Mouse (Mus musculus): ENCODE measurements at regions not wholly inside any gene's neighbourhood (a gene's known extent, or its start where the extent isn't known, plus 50 kb on each side); places are given as distances from the start of the nearest gene placed in this dataset.

DNA sequence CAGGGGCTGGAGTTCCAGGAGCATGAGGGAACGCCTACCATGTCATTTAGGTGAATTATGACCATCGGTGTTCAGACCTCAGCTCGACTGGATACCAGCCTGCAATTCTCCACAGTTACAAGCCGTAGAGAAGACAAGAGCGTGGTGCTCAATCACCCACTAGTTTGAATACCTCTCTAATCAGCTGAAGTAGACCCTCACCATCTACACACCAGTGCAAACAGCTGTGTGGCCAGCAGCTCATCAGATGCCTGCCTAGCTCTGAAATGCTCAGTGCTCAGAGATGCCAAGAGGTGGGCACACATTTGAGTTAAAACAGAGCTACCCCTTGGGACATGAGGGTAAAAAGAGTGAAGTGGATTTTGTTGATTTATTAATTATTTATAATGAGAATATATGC lies 660.2 kb downstream of the Magi1 start:
- DNase-seq, result no peak

DNA sequence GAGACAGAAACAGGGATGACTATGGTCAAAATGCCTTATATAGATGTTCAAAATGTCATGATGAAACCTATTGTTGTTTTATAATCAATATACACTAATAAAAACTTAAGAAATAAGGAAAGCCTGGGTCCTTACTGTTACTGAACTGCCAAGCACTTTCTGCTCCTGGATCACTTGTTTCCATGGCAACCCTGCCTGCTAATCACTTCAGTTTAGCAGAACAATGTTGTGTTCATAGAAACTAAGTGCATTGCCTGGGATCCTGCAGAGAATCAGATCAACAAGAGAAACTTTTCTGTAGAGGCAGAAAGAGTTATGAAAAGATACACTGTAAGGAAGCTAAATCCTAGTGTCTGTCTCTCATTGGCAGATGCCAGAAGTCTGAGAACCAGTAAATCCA lies 666.8 kb downstream of the Magi1 start:
- no peak for DNase-seq

DNA sequence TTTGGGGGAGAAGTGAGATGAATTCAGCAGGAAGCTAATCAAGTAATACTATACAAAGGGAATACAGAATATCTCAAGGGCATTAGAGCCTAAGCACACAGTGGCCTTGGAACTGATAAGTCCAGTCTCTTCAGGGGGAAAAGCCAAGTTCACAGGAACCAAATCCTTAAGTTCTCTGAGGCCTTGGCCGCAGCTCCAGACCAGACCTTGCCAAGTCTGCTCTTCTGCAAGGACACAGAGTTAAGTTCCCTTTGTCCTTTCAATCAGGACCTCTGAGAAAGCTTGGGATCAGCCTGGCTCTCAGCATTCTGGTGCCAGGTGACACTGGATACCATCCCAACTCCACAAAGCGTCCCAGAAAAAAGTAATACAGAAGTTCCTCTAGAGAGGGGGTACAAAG lies 657.1 kb upstream of the Adamts9 start:
- no peak for DNase-seq

DNA sequence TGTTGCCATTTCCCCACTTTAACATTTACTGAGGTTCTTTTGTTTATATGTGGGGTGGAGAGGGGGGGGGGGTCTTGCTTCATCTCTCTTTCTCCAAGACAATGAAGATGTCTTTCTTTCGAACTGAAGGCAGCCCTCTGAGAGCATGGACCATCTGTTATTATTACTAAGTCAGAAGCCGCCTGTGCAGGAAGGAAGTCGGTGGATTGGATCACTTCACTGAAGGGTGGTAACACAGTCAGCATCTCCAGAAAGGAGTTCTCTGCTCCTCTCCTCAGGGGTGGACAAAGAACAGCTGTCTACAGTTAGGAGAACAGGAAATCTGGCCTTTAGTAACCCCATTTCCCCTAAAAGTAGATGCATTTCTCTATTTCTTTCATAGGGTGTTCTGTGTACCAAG lies 656.1 kb upstream of the Adamts9 start:
- DNase-seq, result no peak

DNA sequence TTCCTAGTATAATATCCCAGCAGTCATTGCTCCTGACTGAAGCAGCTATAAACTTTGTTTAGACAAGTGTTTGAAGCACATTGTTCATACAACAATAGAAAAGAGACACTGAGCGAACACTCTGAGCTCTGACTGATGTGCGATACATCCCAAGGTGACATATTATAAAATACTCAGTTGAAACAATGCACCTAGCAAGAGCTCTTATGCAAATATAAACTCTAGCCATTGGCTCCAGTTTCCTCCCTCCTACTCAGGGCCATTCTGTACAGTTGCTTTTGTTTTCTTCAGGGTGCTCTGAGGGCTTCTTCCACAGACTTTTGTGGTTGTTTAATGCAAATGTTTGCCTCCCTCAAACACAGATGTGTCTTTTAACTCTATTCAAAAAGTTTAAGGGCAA lies 646.6 kb upstream of the Adamts9 start:
- no peak for DNase-seq

DNA sequence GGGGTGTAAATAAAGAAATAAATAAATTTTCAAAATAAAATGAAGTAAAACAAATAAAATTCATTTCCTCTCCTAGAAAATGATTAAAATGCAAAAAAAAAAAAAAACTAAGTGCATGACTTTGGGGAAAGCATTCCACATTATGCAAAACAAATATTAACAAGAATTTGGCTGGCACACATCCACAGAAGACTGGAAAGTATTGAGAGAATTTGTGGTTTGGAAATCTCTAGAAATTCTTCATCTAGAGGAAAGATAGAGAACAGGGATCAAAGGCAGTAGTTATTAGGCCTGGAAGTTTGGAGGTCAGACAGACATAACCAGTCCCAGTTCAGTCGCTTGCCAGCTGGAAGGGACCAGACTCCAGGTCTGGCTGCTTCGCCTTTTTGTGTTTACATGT lies 643.6 kb upstream of the Adamts9 start:
- peak in 1 of 2 experiments; percentile 17 for DNase-seq

DNA sequence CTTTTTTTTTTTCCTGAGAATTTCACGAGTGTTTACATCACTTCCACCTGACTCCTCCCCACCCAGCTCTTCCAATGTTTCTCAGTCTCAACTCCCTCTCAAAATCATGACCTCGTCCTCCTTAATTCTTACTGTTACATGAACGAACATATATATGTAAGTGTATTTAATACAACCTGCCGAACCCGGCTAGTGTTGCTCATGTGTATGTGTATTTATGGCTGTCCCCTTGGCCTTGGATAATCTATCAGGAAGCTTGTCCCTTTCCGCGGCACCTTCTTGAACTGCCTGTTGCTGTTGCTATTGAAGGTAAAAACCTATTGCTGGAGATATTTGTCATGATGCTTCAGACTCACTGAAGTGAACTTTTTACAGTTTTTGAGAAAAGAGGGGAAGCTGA lies 637.8 kb upstream of the Adamts9 start:
- no peak for DNase-seq

DNA sequence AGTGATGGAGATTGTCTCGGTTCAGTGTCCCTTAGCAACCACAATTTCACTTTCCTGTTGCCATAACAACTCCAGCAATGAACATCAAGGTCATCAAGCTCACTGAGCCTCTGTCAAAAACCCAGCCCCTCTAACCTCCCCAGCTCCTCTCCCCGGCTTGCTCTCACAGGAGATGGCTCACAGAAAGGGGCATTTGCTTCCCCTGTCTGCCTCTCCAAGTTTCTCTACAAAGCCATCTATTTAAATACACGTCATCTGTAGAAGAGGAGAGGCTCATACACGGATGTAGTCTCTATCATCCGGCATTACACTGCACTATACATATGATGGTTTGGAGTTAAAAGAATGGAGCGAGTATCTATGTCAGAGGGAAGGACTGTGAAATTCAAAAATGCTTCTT lies 637.4 kb upstream of the Adamts9 start:
- no peak for DNase-seq

DNA sequence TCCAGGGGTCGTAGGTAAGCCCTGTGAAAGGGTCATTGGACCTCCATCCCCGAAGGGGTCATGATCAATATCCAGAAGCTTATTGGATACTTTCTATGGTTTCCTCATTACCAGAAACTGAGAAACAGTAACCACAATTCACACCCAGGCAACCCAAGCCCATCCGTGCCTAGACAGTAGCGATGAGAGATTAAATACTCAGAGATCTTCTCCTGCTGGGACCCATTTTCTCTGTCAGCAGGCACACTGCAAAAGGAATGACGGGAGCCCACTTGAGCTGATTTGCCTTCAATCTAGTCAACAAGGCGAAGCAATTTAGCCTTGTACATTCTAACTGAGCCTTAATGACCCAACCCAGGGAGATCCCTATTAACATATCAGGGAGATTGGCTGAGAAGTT lies 632.0 kb upstream of the Adamts9 start:
- no peak for DNase-seq

DNA sequence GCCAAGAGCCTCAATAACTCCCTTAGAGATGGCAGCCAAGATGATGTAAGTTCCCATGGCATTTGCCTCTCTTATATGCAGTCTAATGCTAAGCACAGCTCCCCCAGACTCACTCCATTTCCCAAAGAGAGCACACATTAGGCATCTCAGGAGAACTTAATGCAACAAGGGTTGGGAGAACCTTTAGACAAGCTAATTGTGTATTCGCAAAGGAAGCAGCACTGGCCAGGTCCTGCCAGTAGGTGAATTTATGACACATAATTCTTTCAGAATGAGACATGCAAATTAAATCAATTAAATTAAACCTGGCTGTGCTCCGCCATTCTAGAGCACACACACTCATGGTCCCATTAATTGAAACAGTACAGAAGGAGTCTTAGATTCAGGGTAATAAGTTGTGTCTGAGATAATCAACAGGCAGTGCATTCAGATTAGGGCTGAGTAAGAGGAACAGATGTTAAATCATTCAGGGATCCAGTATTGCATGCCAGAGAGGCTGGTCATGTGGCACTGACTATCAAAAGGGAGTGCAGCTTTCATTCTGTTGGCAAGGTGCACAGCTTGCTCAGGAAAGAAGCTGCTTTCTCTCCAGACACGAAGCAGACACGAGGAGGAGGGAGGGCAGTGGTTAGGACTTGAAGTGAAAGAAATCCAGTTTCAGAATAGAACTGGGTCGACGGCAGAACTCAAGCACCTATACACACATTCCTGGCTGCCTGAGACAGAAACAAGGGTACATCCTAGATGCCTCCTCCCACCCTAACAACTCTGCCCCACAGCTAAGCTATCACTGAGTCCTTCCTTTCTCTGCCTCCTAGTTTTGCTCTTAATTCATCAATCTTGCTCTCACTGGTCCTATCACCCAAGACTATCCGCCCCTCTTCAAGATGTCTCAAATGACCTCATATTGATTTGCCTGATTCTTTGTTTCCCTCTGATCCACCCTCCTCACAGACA lies 630.7 kb upstream of the Adamts9 start:
- no peak for DNase-seq

DNA sequence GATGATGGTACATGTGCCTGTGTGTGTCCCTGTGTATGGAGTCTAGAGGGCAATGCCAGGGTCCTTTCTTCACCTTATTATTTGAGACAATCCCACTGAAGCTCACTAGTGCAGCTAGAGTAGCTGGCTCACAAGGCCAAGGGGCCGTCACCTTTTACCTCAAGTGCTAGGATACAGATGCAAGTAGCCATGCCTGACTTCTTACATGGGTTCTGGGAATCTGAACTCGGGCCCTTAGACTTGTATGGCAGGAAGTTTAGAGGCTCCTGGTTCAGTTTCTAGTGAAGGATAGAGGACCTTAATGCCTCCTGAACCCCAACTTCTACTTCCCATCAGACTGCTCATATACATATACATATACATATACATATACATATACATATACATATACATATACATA lies 626.6 kb upstream of the Adamts9 start:
- DNase-seq, result no peak

DNA sequence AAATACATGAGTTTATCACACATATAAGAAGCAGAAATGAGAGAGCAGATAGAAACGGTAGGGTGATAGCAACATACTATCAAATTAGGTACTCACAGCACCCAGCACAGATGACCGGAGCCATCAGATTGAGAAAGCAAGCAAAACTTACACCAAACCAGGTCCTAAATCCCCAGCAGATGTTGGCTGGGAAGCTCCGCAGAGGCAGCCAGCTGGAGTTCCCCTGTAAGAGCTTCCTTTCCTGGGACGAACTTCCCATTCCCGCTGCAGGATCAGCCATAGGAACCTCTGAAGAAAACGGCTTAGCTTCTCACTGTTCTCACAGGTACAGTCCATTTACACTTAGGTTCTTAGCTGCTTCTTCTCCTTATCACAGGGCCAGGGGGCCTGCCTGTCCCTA lies 625.9 kb upstream of the Adamts9 start:
- no peak for DNase-seq

DNA sequence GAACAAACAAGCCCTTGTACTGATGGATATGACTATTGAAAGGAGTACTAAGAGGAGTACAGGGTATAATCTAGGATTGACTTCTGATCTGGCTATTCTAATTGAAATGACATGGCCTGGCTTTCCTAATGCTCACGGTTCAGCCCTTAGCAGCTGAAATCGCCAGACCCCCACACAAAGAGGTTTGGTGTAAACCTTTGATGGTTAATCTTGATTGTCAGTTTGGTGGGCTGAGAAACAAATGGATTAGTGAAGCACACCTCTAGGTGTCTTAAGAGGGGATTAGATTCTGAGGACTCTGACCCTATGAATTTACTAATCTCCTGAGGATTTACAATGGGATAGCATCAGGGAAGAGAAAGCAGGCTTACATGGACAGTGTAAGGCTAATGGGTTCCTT lies 623.4 kb upstream of the Adamts9 start:
- no peak for DNase-seq

DNA sequence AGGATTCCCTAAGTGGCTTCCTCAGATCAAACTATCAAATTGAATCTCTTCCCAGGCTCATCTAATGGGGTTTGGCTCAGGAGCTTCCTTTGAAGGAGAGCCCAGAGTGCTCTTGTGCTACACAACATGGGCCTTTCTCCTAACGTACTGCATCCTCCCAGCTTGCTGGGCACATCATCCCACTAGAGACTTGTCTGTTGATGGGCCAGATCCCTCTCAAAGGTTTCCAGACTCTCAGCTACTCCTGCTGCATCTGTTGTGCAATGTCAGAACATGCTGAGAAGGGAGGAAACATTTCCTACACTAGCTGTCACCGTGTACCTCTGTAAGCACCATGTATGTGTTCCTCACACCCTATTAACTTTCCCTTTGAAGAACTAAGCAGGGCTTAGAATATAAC lies 605.0 kb upstream of the Adamts9 start:
- no peak for DNase-seq

DNA sequence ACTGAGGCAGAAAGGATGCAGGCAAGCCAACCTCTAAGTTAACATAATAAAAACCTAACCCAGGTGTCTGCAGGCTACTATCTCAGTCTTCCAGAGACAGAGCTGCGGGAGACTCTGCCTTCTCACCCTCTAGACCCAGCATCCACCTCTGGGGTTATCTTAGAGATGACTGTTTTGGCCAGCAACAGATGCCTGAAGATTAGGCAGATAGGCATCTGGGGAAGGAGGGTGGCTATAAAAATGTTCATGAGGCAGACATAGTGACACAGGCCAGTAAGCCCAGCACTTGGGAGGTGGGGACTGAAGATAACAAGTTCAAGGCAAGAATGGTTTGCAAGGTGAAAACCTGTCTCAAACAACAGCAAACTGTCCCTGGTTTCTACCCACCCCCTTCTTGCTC lies 601.0 kb upstream of the Adamts9 start:
- DNase-seq, result no peak

DNA sequence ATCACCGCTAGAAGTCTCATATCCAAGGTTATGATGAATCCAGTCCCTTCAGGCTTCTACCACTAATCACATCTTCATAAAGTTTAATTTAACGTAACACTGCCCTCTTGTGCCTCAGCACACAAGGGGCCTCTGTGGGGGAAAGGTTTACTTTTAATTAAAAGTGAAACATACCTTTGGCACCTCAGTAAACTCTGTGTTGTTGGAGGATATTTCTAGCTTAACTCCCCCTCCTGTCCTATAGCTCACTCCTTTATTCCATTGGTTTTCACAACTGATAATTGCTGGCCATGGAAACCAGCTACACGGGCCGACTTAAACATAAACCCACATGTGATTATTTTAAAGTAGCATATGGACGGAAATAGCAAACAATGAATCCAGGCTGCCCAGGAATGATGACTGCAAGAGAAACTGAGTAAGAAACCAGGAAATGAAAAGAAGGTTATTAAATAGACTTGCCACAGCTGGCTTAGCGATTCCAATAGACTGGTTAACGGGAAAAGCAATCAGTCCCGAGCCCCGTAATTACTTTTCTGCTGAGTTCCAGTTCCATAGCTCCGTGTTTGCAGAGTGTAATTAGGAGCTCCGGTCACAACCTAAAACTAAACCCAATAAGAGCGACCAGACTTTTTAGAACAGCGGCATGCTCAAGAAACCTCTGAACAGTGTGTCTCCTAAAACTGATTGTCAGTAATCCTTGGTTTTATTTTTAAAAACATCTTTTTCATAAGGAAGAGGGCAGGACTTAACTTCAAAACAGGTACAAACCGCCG lies 600.2 kb upstream of the Adamts9 start:
- peak in 1 of 2 experiments; percentile 15 for DNase-seq

DNA sequence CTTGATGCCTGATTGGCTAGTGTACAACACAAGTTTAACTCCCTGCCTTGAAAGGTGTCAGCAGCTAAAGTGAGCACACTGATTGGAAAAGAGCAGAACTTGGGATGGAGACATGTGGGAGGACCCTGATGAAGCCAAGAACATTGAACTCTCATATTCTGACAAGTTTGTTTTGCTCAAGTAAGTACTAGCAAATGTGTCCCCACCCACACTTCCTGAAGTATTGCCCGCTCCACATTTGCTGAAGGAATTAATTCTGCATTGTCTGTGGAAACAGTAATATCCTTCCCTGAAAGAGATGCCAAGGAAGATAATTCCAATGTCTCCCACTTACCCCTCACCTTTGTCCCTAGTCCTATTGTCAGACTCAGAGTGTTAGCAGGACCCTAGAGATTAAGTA lies 596.3 kb upstream of the Adamts9 start:
- no peak for DNase-seq

DNA sequence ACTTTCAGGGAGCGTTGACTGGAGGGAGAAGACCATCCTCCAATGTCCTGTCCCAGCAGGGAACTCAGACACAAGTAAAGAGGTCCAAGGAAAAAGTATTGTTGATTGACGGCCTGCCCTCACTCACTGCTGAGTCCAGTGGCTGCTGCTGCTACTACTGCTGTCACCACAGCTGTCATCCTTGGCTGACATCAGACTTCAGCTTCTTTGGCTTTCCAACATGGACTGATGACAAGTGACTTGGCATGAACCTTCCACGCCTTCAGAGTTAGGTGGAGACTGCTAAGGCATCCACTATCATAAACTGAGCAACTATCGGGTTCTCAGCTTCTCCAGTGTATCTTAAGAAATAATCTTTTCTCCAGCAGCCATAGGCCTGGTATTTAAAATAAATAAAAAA lies 595.9 kb upstream of the Adamts9 start:
- no peak for DNase-seq

DNA sequence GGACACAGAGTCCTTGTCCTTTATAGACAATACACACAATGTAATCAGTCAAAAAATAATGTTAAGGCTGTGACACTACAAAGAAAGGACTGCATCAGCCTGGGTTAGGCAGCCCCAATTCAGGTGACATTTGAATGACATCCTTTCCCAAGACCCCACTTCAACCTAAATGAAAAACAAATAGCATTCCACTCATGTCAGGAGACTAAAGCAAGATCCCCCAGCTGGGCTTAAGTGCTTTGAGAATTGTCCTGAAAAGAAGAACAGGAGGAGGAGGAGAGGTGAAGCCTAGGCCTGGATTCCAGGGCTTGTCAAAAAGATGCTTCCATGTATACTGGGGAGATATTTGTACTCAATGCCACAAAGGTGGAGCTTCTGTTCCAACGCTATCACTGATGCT lies 594.7 kb upstream of the Adamts9 start:
- no peak for DNase-seq

DNA sequence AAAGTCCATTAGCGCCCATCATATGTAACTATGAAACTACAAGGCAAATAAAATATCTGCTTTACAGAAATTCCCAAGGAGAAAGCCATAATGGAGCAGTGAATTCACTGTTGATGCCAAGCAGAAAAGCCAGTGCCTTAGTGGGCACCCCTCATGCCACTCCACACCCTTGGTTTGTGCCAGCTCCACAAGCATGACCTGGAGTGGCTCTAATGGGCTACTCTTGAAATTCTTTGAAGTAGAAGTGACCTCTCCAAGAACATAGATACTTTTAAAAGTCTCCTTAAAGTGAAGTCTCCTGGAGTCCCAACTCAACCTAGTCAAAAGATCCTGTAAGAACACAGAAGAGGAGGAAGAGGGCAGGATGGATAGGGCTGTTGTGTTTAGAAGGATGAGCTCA lies 593.8 kb upstream of the Adamts9 start:
- no peak for DNase-seq

DNA sequence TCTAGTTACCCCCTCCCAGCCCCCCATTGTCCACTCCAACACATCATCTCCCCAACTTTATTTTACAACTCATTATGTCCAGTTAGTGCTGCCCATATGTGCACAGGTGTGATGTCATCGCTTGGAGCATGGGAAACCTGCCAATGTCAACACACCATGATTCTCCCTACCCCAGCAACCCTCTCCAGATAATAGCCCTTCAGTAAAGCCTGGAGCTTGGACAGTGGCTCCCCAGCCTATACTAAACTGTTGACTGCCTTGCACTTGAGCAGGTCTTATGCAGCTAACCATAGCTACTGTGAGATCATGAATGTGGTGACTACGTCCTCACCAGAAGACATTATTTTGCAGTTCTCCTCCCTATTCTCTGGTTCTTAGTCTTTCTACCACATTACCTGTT lies 570.5 kb upstream of the Adamts9 start:
- DNase-seq, result no peak

DNA sequence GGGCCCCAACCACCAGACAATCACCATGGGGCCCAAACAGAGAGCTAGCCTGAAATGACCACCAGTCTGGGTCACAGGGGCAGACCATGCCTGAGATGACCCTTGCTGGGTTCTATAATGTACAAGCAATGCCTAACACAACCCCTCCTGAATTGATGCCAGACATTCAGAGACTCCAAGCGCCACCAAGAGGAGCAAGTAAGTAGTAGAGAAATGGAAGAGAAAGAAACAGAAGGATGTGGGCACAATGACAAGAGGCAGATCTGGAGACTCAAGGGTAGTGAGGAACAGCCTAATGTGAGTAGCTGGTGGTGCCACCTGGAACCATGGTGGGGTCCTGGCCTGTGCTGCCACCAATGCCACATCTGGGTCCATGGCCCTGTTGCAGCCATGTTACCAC lies 566.6 kb upstream of the Adamts9 start:
- no peak for DNase-seq

DNA sequence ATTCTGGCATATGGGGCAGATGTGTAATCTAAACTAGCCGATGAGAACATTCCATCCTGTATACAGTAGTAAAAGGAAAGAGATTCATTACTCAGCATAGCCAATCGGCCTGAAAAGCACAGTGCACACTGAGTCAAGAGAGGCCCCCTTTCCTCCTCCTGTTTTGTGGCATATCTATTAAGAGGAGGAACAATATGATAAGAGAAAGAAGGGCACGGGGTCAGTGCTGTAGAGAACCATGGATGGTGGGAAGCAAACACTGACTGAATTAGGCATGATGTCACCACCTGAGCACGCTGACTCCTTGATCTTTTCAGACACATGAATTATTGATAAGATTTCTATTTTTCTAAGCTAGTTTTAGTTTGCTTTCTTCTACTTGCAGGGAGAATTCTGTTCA lies 554.5 kb upstream of the Adamts9 start:
- DNase-seq, result no peak

DNA sequence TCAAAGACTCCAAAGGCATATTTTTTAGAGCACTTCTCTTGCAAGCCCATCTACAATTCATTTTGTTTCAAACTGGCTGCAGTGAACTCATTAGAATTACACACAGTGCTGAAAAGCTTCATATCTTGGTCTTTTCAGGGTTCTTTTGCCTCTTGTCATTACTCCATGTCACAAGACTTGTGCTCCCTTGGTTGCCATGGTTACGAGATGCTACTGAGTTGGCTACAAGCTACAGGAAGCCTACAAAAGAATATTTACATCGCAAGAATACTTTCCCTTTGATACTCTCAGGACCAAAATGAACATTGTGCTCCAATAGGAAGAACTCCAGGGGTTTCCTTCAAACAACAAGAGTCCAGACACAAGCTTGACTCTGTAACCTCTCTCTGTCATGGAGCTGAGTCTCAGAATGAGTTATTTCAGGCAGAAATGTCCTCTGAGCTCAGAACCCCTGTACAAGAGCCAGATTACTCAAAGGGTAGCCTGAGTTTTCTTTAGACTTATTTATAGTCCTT lies 545.2 kb upstream of the Adamts9 start:
- no peak for DNase-seq
